Mouse (Mus musculus) frontal cortex, postnatal 36 days (tissue): ENCODE measurements around the gene Ptprk.
A peak's percentile ranks its signal among the peaks of the same experiment; 100 is the strongest.

Experiments
- DNase-seq, 2 experiments: peaks; one replicate each; pipeline ENCODE4 v3.0.0; 2022; ENCODE audit warnings: low spot score in 2 of 2

The Ptprk gene

DNA sequence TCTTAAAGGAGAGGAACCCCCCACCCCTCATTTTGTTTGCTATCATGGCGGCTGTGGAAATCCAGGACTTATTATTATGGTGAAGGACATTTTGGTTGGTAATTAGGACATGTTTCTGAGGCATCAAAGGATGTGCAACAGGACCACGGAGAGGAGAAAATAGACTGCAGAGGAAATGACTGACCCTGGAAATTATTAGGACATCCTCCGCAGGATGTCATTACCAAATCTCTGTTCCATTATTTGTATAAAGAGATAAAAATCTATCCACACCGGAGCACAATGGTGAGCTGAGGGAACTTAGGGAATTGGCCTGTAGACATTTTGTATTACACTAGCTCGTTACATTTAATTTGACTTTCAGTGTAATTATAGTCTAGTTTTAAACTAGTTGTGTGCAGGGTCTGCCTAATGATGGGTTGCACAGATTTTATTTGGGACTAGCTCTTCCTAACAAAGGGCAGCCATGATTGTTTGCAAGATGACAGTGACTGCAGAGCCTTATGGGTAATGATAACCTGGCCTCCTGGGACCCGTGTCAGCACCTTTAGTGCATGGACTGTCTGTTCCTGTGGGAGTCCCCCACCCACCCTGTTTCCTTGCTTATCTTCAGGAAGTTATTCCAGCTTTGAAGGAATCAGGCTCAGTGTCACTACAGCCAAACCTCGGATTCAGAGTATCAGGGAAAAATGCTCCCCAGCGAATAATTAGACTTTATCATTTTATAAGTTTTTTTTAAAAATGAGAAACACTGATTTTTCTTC is 38.4 kb downstream of the Ptprk start:
- no peak for DNase-seq

DNA sequence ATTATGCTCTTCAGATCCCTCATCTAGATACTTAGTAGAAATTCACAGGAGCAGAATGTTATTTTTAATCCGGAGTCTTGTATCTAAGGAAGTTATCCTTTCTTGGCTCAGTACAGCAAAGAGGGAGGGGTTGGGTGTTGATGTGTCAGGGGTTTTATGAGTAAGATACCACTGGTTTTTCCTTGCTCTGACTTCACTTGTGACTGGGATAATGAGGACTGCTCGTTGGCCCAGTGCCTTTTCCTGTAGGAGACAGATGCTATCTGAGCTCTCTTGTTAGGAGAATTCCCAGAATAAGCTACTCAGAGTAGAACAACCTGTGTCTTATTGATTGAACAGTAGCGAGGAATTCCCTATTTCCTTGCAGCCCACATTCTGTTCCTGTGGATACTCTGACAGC is 39.3 kb downstream of the Ptprk start:
- DNase-seq: peak; percentile 58 to 67

DNA sequence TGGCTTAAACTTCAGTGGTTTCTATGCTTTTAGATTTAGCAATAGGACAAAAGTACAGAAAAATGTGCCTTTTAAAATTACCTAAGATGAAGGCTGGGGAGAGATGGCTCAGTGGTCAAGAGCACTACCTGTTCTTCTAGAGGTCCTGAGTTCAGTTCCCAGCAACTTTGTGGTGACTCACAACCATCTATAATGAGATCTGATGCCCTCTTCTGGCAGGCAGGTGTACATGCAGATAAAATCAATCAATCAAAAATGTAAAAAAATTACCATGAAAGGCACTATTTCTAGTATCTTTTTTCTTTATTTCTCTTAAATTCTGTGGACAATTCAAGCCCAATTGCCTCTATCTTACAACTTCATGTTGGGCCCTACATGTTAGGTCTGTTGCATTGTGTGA is 42.4 kb downstream of the Ptprk start:
- DNase-seq: no peak

DNA sequence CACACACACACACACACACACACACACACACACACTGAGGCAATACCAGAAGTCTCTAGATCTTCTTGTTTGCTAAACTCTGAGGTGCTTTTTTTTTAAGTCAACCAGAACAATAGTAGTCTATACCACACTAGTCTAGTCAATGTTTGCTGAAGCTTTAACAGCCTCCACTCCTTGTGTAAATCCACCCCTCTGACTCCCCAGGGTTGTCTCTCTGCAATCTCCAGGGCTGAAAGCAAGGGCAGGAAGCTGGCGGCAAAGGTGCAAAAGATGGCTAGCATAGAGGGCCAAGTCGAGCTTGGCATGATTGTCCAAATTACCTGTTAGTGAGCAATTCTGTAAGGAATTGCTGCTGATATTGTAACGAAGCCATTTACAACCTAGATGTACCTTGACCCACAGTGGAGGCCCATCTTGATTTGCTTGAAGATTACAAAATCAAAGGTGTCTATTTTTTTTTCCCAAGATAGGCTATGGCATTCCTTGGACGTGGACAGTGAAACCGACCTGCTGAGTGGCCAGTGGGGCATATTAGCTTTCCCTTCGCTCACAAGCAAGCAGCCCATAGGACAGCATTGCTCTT is 44.3 kb downstream of the Ptprk start:
- DNase-seq: no peak

DNA sequence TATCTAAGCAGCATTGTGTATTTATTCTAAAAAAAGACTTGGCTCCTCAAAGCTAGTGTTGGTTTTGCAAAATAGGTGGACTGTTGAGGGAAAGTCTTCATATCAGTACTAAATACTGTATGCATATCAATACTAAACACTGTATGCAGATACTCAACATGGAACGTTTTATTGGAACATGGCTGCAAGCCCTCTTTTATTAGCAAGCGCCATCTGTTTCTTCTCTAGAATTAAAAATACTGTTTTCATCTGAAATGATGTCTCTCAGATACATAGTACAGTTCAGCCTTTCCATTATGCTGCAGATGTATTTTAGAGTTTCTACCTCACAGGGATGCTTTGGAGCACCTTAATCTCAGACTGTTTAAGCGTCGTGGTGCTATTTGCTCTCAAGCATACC is 49.3 kb downstream of the Ptprk start:
- DNase-seq: no peak

DNA sequence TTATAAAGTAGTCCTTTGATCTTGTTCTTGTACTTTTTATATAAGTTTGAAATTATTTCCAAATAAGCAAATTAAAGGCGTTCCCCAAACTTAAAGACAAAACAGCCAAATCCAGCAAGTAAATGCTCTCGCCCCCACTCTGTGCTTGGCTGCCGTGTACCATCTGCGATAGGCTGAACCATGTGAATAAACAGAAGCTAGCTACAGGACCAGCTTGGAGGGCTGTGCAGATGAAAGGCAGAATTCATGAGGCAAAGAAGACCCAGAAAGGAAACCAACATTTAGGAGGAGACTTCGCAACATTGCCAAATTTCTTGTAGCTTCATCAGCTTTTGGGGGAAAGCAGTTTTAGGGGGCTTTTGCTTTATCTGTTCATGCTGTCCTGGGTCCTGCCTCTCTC is 53.4 kb downstream of the Ptprk start:
- DNase-seq: peak; percentile 40 to 61

DNA sequence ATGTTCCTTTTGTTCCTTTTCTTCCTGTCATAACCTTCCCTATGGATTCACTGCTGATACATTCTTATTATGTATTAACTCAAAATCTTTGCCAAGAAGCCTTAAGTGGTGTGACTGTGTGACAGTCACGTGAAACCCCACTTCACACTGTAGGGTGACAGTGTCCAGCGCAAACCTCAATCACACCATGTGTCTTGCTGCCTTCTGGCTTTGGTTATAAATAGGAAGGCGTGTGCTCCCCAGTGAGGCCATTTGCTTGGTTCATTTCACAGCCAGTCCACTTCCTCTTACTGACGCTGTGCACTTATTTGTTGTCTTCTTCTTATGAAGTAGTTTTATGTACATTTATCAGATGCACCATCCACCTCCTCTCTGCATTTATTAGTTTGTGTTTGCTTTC is 53.8 kb downstream of the Ptprk start:
- DNase-seq: no peak

DNA sequence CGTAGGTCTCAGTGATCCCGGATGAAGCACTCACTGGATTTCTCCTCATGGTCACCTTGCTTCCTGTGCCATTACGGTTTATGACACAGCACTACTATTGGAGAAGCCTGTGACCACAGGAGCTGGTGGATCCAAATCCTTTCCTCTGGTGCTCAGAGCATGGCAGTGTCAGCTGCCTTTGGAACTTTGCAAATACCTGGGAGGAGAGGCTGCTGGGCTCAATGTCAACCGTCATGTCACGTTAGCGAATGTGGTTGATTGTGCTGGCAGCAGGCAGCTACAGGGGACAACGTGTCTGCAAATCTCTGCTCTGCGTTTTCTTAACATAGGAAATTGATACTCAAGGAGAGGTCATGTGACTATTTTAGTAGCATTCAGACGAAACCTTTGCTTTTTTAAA is 55.8 kb downstream of the Ptprk start:
- no peak for DNase-seq

DNA sequence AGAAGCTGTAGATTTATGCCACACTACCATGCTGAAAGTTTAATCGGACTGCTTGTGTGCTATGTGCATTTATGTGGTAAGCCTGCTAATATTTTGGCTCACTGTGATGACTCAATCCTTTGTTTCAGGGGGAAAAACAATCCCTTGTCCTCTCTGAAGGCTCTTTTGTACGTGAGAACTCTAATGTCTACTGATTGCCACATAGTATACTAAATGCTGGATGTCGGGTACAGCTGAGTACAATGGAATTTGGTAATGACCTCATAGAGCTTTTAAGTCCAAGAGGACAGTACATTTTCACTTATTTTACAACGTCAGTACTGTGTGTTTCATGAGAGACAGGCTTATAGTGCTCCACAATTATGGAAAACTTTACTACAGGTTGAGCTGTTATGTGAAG is 59.1 kb downstream of the Ptprk start:
- no peak for DNase-seq

DNA sequence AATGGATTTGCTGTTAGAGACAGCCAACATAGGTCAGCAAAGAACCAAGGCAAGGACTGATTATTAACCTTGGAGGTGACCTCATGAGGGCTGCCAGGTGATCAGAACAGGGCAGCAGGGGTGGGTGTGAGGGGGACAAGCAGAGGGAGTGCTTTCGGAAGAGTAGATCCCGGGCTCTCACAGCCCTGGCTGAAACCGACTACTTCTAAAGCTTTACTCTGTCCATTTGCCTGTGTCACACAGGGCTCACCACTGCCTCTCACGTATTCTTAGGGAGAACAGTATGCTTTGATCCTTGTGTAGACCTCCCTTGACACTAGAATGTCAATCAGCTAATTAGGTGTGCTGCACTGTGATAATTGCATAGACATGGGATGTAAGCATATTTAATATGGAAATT is 63.8 kb downstream of the Ptprk start:
- no peak for DNase-seq

DNA sequence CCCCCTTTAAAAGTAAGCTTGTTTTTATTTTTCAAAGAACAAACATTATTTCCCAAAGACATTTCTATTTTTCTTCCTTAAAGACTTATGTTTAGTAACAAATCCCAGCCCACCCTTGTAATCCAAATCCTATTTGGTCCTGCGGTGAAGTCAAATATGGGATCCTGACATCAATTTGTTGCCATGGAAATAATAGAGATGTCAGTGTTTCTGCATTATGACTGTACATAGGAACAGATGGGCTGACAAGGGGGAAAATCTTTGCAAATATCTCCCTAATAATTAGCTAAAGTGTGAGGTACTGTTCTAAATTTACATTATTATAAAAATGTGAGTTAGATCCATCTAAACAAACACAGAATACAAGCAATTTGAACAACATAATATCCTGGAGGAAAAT is 69.8 kb downstream of the Ptprk start:
- DNase-seq: no peak

DNA sequence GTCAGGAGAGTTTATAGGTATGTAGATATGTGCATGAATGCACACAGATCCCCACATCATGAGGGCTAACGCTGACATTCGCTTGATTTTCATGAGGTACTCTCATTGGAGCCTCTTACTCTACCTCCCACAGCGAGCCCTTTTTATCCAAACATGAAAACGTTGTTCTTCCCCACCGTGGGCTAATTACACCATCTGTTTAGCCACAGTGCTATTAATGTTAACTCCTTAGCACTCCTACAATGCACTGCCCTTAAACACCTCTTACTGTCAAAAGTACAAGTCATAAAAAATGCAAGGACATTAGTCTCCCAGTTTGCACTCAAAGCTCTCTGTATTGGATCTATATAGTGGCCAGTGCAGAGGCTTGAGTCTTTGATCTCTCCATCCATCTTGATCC is 70.7 kb downstream of the Ptprk start:
- DNase-seq: no peak

DNA sequence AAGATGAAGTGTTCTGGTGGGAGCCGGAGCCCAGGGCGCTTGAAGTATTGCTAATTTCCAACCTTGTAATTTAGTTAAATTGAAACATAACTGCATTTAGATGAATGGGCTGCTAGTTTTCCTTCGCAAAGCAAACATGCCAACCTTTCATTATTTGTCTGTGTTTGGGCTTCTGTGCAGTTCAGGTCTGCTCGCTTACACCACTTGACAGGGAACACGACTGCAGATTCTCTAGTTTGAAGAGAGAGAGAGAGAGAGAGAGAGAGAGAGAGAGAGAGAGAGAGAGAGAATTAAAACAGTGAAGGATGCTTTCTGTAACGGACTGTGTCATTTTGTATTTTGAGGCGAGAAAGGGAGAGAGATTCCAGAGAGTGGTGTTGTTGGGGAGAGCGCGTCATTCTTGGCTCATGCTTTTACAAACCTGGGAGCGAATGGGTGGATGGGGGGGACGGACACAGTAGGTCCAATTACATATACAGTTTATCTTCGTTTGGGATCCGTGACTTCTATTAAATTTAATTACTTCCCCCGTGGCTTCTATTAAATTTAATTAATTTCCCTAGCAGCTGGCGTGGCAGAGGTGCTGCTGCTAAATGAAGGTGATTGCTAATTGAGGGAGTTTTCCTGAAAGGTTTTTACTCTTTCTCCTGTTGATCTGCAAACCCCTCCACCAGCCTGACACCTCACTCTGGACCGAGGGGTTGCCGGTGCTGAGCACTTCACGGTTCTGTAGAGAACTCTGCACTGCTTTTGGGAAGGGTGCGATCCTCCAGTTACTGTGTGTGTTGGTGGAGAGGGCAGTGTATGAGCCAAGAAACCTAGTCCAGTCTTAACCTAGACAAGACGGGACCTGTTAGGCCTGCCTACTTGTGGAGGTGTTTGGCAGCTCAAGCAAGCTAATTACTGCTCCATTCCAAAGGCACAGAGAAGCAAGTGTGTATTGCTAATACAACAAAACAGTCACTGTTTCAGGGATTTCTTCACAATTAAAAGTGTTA is 81.4 kb downstream of the Ptprk start:
- DNase-seq: no peak

DNA sequence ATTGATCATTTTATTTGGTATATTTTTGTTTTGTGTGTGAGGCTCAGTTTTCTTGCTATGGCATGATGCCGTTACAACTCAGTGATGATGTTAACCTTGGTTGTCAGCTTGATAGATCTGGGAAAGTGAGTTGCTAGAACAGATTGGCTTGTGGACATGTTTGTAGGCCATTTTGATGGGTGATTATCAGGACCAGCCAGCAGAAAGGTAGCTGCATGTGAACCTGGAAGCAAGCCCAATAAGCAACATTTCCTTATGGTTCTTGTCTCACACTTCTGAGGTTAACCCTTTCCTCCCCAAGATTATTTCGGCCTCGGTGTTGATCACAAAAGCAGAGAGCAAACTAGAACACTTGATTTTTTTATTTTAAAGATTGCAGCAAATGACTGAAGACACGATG is 85.1 kb downstream of the Ptprk start:
- no peak for DNase-seq

DNA sequence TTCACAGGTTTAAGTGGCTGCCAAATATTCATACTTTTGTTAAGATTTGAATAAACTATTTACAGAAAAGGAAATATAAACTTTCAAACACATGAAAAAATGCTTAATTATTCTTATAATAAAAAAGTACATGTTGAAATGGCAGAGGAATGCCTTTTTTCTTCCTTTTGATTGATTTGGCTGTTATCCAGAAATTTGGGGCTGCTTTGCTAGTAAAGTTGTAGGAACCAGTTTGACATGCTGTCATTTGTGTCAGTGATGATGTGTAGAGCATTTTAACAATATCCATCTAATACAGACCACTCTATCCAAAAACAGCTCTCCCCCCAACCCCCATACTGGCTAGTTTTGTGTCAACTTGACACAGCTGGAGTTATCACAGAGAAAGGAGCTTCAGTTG is 86.7 kb downstream of the Ptprk start:
- DNase-seq: no peak

DNA sequence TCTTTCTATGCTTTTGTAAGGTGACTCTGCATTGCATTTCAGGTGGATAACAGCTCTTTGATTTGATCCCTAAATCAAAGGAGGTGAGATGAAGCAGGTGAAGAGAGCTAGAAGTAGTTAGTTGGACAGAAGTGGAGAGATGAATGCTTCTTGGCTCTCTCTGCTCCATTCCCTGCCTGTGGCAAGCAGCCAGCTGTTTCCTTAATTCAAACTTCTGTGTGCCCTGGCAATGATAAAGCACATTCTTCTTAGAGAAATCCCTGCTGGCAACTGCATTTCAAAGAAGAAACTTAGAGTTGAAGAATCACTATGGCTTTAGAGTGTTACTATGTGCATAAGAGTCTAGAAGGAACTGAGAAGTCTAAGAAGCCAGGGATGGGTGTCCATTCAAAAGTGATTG is 89.6 kb downstream of the Ptprk start:
- DNase-seq: no peak

DNA sequence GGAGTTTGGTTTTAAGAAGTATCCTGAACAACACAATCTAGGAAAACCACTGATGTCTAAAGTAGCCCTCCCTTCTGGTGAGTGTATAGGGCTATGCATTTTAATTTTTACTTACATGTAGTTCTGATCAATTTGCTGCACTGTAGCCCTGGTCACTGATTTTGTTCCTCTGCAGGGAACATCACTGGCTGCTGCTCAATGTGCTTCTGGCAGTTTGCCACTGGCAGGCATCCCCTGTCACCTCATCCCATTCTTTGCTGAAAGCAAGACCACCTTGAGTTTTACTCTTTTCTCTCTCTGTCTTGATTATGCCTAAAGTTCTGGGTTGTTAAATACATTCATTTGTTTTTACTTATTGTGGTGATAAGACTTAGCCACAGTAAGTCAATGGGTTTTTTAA is 90.1 kb downstream of the Ptprk start:
- DNase-seq: no peak

DNA sequence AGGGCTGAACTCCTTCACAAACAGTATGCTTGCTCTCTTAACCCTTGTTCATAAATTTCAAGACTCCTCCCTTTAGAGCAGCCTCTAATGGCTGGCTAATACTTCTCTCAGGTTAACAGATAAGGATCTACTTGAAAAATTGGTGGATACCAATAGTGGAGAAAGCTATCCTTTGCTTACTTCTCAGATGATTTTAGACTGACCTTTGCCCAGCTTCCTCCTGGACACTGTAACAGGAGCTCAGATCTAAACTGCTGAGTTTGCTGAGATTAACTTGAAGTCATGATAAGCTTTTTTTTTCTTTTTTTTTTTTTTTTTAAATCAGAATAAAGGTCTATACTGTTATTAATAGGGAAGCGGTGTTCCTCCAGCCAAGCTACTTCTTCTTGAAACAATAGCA is 92.0 kb downstream of the Ptprk start:
- no peak for DNase-seq

DNA sequence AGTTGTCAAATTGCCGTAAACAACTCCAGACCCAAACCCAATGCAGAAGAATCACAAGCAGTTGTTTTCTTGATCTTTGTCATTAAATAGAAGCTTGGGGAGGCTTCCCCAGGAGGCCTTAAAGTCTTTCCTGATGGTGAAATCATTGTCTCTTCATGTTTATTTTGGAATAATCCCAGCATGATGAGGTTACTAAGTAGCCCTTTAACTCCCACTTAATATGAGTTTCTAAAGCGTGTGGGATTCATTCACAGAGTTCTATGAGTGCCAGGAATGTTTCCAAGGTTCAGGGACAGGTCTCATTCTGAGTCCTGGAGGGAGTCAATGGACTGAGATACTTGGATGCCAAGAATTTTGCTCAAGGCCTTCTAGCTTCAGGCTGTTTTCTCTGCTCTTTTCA is 92.5 kb downstream of the Ptprk start:
- DNase-seq: no peak

DNA sequence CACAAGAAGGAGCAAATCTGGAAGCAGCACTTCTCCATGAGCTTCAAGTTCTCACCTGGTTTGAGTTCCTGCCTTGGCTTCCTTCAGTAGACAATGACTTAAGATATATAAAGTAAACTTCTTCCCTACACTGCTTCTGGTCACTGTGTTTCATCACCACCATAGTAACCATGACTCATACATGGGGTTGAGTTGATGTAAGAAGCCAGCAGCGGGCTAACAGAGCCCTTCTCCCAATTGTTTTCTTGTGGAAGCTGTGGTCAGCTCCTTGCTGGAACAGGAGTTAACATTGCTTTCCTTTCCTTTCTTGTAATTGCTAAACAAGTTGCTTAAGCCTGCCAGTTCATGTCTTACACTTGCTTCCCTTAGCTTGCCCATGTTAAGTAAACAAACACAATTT is 96.6 kb downstream of the Ptprk start:
- no peak for DNase-seq

DNA sequence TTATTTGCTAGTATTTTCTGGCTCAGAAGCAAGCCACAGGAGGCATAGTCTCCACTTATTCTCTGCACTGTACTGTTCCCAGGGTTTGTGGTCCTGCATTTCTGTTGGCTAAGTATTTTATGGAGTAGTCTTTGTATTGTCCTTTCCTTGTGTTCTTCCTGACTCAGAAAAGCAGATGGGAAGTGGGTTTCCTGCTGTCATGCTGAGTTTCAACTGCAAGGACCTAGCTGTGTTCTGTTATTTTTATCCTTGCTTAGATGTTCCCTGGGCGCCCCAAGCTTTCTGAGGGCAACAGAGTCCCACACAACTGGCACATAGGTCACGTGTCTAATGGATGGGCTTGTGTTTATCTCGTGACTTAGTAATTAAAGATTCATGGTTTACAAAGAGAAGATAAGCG is 104.3 kb downstream of the Ptprk start:
- DNase-seq: peak; percentile 50 to 52

DNA sequence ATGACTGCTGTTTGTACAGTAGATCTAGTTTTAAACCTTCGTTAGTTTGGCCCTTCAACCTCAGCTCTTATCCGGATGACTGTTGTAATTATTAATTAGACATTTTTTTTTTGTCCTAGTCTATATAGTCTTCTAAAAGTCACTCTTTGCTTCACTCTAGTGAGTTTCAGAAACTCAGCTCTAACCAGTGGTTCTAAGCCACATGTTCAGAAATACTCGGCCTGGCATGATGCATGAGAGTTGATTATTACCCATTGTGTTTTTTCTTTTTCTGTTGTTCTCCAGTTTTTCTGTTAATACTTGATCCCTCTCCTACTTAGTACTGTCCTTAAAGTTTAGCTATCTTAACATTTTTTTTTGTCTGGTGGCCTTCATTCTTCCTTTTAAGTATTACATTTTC is 107.5 kb downstream of the Ptprk start:
- DNase-seq: no peak

DNA sequence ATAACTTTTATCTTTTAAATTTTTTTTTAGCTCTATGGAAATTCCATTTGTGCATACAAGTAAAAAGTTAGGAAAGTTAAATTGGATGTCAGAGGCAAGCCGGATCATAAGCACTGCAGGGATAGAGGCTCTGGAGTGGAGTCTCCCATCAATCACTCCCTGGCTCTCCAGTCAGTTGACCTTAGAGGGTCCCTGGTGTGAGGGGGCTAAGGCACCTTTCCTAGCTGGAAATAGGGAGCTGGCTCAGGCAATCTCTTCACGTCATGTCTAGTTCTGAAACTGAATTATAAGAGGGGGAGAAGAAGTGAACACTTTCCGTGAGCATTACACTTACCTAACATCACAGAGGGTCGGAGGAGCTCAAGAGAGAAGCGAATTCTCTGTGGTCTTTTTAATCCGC is 110.1 kb downstream of the Ptprk start:
- no peak for DNase-seq
